Mouse (Mus musculus): ENCODE measurements around the gene Trim31.
"Not testable (repeated sequence)": the region's sequence is repeated elsewhere in the genome, so short reads cannot be mapped to it uniquely, and the experiment has no call there.

The Trim31 gene

DNA sequence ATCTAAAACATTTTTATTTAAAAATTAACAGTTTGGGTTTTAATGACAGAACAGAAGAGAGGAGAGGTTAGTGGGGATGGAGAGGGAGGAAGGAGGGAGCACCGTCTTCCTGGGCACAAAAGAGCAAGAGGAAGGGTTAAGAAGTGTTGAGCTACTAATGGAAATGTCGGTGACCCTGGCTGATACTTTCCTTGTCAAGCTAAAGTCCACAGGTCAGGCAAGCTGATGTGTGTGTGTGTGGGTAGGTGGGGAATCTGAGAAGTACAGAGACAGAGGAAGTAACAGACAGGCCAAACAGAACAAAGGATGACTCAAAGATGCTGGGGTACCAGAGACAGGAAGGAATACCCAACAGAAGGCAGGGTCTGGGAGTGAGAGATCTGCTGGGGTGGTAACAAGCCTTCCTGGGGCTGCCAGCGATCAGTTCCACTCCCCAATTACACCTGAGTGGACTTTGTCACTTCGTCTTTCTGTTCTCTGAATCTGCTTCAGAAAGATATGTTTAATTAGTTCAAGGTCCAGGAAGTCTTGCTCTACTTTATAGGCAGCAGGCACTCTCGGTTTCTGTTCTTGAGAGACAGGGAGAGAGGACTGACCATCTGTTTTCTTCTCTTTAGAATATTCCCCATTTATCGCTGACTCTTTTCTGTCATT lies at the start of gene Trim31:
Trim31 (plus strand) TSS at position 567 of the 654 bp plus-strand sequence.
- DNase-seq = no peak

DNA sequence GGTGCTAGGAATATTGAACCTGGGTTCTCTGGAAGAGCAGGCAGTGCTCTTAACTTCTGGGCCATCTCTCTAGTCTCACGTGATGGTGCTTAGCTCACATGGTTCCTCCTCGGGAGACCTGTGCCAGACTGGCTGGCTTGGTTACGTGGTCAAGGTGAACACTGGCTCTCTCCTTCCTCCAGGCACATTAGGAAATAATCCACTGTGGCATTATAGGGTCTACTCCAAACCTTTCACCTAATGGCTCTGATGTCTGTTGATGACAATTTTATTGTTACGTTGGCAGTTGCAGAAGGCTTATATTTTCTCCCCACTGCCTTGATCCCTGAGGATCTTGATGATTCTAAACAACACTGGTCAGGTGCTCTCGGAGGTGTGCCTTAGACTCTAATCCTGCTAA lies 49.0 kb upstream of the Trim31 start:
- no peak for DNase-seq

DNA sequence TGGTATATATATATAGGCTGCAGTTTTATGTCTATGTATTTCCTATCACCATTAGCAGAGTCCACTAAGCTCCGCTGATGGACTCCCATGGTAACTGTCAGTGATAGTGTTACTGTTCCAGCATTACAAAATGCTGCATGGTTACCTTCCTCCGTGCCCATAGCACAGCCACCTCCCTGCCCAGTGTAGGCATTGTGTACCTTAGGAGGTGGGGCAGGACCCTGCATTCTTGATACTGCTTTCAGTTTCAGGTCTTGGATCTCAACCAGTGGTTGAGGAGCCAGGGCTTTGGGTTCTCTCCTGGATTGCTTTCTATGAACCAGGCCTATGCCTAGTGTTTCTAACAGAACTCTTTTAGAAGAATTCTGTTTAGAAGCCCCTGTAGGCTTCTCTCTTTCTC lies 47.9 kb upstream of the Trim31 start:
- peak; percentile 38 to 64 for DNase-seq

GRCm38 (mm10) chr17:36851200-36851599 lies 46.7 kb upstream of the Trim31 start:
- peak in 1 of 2 experiments; percentile 19 for DNase-seq

DNA sequence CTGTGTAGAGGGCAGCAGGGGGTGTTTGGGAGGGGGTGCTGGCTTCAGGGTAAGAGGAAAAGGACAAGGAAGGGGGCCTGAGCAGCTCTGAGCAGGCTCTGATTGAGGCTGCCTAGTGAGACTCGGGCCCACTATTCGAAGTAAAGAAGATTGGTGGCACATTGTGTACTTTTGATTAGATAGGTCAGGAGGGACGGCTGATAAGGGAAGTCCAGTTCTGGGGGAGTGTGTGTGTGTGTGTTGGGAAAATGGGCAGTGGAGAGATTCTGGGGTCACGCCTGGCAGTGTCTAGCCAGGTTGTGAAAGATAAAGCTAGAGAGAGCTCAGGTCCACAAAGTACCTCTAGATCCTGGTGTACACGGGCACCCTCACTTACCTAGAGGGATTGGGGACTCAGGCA lies 46.3 kb upstream of the Trim31 start:
- DNase-seq = no peak

- DNase-seq = no peak
Observed at GRCm38 (mm10) chr17:36855484-36855883, 42.4 kb upstream of the Trim31 start.

- DNase-seq = no peak
Observed at GRCm38 (mm10) chr17:36856236-36856635, 41.7 kb upstream of the Trim31 start.

GRCm38 (mm10) chr17:36858181-36858580 lies 39.7 kb upstream of the Trim31 start:
- no peak for DNase-seq

DNA sequence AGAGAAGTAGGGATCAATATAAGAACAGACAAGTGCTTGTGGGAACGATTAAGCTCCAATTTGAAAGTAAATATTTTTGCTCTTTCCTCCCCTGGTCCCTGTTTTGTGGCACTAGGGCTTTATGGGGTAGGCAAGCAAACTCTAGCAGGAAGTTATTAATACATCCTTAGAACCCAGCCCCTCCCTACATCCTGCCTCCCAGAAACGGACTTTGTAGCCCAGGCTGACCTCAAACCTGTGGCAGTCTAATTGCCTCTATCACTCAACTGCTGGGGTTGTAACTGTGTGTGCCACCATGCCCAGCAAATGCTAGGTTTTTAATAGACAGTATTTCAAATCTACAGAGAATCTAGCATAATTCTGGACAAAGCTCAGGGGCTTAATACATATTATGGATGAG lies 36.2 kb upstream of the Trim31 start:
- no peak for DNase-seq

DNA sequence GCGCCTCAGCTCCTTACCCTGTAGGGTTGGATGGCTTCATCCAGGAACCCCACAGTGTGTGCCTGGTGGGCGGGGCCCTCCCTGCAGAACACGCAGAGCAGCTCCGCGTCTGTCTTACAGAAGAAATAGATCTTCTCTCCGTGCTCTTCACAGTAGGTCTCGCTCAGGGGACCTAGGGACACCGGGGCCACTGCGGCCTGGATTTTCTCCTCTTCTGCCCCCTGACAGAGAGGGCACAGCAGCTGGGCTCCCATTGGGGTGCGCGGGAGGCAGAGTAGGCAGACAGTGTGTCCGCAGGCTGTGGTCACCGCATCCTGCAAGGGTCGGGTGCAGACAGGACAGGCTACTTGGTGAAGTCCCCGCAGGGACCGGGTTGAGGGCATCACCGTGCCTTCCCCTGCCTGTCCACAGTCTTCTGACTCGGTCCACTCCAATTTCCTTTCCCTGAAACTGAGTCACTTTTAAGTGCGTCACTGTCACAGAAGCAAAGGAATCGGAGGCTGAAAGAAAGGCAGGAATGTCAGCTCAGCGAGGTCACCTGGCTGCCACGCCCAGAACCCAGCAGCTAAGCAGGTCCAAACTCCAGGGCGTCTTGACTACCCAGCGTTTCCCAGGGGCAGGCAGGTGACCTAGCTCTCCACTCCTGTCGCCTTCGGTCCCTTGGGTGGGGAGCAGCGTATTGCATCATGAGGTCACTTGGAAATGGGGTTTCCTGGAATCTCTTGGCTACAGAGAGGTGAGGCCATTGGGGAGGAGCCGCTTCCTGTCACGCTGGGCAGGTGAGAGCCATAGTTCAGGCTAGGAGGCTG lies 31.0 kb upstream of the Trim31 start, which contains the start of gene Trim15:
Trim15 (minus strand) TSS at position 492 of the 809 bp plus-strand sequence.
- peak; percentile 30 to 62 for DNase-seq

- no peak for DNase-seq
Observed at GRCm38 (mm10) chr17:36868836-36869235, 29.1 kb upstream of the Trim31 start.

GRCm38 (mm10) chr17:36869284-36869954 lies 28.5 kb upstream of the Trim31 start, which contains the start of gene Trim10:
Gene Trim10 (plus strand): TSS chr17:36869574.
- DNase-seq = no peak

GRCm38 (mm10) chr17:36869955-36870810 lies 27.7 kb upstream of the Trim31 start:
- DNase-seq = no peak

DNA sequence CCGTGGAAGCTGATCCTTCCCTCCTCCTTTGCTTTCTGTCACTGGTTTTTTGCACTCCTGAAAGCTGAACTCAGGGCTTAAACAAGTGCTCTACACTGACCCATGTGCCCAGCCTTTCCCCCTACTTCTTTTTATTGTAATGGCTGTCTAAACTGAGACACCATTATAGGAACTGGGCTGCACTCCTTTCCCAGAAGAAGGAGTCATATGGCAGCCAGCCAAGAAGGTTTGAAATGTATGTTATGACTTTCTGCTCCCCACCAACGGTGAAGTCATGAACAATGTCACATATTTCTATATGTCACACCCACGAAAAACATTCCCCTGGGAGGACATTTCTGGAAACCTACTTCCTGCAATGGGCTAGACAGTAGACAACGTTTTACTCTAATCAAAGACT lies 23.3 kb upstream of the Trim31 start:
- DNase-seq = no peak

- peak in 1 of 2 experiments; percentile 28 for DNase-seq
Observed at GRCm38 (mm10) chr17:36883350-36883749, 14.6 kb upstream of the Trim31 start.

DNA sequence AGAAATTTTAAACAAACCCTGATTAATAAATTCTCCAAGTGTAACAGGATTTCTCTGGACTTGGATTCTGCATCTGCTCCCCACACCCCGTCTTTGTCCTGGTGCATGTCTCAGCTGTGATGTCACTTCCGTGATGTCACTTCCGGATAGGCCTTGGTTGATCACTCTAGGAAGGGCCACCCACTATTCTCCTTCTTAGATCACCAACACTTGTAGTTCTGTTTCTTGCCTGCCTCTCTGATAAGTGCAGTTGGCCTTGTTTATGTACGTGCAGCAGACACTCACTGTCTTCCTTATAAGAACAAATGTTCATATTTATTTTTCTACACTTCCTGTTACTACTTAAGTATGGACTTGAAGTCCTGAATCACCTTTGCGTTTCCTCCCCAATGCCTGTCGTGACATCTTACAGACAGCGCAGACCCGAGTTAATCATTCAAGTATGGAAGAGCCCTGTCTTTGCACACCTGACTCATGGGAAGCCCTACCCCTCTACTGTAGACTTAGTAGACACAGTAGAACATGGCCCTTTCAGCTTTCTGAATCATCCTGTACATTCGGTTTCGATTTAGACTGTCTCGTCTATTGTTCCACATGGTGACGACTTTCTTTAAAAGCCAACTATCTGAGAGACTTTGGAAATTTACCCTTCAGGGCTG lies 12.7 kb upstream of the Trim31 start:
- no peak for DNase-seq

- no peak for DNase-seq
Observed at GRCm38 (mm10) chr17:36890073-36890903, 7.6 kb upstream of the Trim31 start, which contains the start of gene Trim40. Gene Trim40 (minus strand): TSS chr17:36890123.

GRCm38 (mm10) chr17:36891496-36891895 lies 6.4 kb upstream of the Trim31 start:
- not testable (repeated sequence) for DNase-seq

DNA sequence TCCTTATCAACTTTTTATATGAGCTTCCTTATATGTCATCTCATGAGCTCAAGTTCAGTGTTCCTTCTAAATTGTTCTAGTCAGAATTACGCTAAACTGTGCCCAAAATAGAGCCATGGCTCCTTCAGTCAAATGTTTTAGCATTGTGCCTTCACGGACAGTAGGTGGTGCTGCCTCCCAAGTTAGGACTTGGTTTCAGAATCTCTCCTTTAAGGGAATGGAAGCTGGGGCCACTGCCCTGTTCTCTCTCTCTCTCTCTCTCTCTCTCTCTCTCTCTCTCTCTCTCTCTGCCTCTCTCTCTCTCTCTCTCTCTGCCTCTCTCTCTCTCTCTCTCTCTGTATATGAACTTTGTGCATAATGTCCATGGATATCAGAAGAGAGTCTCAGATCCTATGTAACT lies 5.6 kb upstream of the Trim31 start:
- peak; percentile 22 to 28 for DNase-seq

DNA sequence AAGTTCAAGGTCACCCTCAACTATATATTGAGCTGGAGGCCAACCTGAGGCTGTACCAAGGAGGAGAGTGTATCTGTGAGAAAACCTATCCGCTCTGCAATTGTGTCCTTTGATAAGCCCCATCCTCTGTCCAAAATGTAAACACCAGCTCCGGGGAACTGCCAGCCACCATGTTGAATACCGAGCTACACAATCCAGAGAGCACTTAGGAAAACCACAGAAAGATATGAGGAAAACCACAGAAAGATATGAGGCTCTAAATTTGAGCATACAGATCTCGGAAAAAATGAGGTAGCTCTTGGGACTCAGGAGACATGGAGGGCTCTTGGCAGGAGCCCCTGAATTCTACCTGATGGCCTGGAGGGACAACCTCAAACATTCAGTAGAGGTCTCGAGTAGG lies 4.5 kb upstream of the Trim31 start:
- no peak for DNase-seq

- peak; percentile 21 to 33 for DNase-seq
Observed at GRCm38 (mm10) chr17:36896583-36896982, 1.3 kb upstream of the Trim31 start.

Measured in lung, adult 18-20 months (tissue).